Mouse (Mus musculus) limb, embryonic 10.5 days (tissue): ENCODE measurements around the gene Cdyl. TPM values are rescaled to one million over a fixed set of nuclear protein-coding genes. Genes with fewer than 3 reads are reported as not detected.

Experiments used
- DNase-seq: peaks from one replicate; pipeline ENCODE4 v3.0.0-alpha.2; 2017; ENCODE audit warnings: low spot score
- H3K27ac ChIP-seq: fragments of 300-500 bp; sonication (generic); 2 replicates; pipeline ENCODE4 v1.5.1; 2016; ENCODE audit warnings: mild to moderate bottlenecking
- H3K27me3 ChIP-seq: fragments of 300-500 bp; sonication (generic); 2 replicates; pipeline ENCODE4 v1.6.1; 2016; ENCODE audit warnings: low read depth, mild to moderate bottlenecking; ENCODE audit not compliant: poor library complexity, severe bottlenecking
- H3K36me3 ChIP-seq: fragments of 300-500 bp; sonication (generic); 2 replicates; pipeline ENCODE4 v1.6.1; 2016; ENCODE audit warnings: mild to moderate bottlenecking, moderate library complexity
- H3K4me1 ChIP-seq: fragments of 300-500 bp; sonication (generic); 2 replicates; pipeline ENCODE4 v1.6.1; 2016
- H3K4me3 ChIP-seq: fragments of 300-500 bp; sonication (generic); 2 replicates; pipeline ENCODE4 v1.5.1; 2016; ENCODE audit warnings: mild to moderate bottlenecking, moderate library complexity
- H3K9me3 ChIP-seq: fragments of 300-500 bp; sonication (generic); replicated peaks from 2 replicates; pipeline ENCODE4 v1.6.1; 2016; ENCODE audit warnings: mild to moderate bottlenecking
- WGBS: fragments of 180-500 bp; shearing (Covaris S2); methylation state at CpG from one replicate; pipeline ENCODE4 v1.1.7; 2016; 5-methylcytosine and 5-hydroxymethylcytosine counted together
- polyA plus RNA-seq: library from polyadenylated mRNA; unstranded; fragments of >200 nt; fragmentation: Nextera tagmentation; extraction: Ambion mirVana; gene quantifications from 2 replicates; pipeline ENCODE4 v1.2.1, GENCODE M21; 2016

Gene Cdyl
- polyA plus RNA-seq, 1 experiment from 2014 or later, result 14.3 TPM

GRCm38 (mm10) chr13:35781755-35782154 lies 122.1 kb downstream of the Cdyl start:
- H3K4me1 ChIP-seq, result peaks cover 47% of the 10 kb centered on the region
- H3K4me3 ChIP-seq, result no peak overlapping the region
- H3K27ac ChIP-seq, result no peak overlapping the region
- no peaks in the 10 kb centered on the region for H3K9me3 ChIP-seq
- H3K27me3 ChIP-seq, result no peaks in the 10 kb centered on the region
- DNase-seq, result no peak
- no peaks in the 10 kb centered on the region for H3K36me3 ChIP-seq
- WGBS, result 89% methylated on average over 3 of the region's 3 CpGs

GRCm38 (mm10) chr13:35782949-35783348 lies 123.3 kb downstream of the Cdyl start:
- H3K27me3 ChIP-seq, result no peaks in the 10 kb centered on the region
- H3K36me3 ChIP-seq, result no peaks in the 10 kb centered on the region
- no peaks in the 10 kb centered on the region for H3K9me3 ChIP-seq
- peak; percentile 39 for DNase-seq
- no peak overlapping the region for H3K27ac ChIP-seq
- peaks cover 39% of the 10 kb centered on the region for H3K4me1 ChIP-seq
- WGBS, result 88% methylated on average over 2 of the region's 2 CpGs
- no peak overlapping the region for H3K4me3 ChIP-seq

GRCm38 (mm10) chr13:35783576-35783975 lies 123.9 kb downstream of the Cdyl start:
- Histone ChIP-seq H3K27ac (no peak overlapping the region), H3K9me3 (no peaks in the 10 kb centered on the region), H3K4me3 (no peak overlapping the region), H3K36me3 (no peaks in the 10 kb centered on the region), H3K27me3 (no peaks in the 10 kb centered on the region), H3K4me1 (peaks cover 37% of the 10 kb centered on the region)
- 92% methylated on average over 6 of the region's 6 CpGs for WGBS
- DNase-seq, result no peak

GRCm38 (mm10) chr13:35784281-35784680 lies 124.6 kb downstream of the Cdyl start:
- WGBS, result 91% methylated on average over 4 of the region's 4 CpGs
- peaks cover 37% of the 10 kb centered on the region for H3K4me1 ChIP-seq

GRCm38 (mm10) chr13:35785330-35785939 lies 125.8 kb downstream of the Cdyl start:
- H3K4me1 ChIP-seq, result peaks cover 40% of the 10 kb centered on the region
- no peaks in the 10 kb centered on the region for H3K36me3 ChIP-seq
- 69% methylated on average over 5 of the region's 5 CpGs for WGBS
- no peaks in the 10 kb centered on the region for H3K9me3 ChIP-seq
- H3K27me3 ChIP-seq, result no peaks in the 10 kb centered on the region
- no peak overlapping the region for H3K27ac ChIP-seq
- no peak overlapping the region for H3K4me3 ChIP-seq
- DNase-seq, result no peak

More at GRCm38 (mm10) chr13:35784281-35784680, 124.6 kb downstream of the Cdyl start:
- Histone ChIP-seq H3K27me3 (no peaks in the 10 kb centered on the region), H3K36me3 (no peaks in the 10 kb centered on the region), H3K4me3 (no peak overlapping the region), H3K9me3 (no peaks in the 10 kb centered on the region), H3K27ac (no peak overlapping the region)
- no peak for DNase-seq

- 97% methylated on average over 6 of the region's 6 CpGs for WGBS
- H3K27ac ChIP-seq, result no peak overlapping the region
Measured at GRCm38 (mm10) chr13:35786726-35787399, 127.2 kb downstream of the Cdyl start.

GRCm38 (mm10) chr13:35789577-35789976 lies 129.9 kb downstream of the Cdyl start:
- no peak for DNase-seq
- H3K27me3 ChIP-seq, result no peaks in the 10 kb centered on the region
- H3K36me3 ChIP-seq, result no peaks in the 10 kb centered on the region
- no peaks in the 10 kb centered on the region for H3K9me3 ChIP-seq
- H3K27ac ChIP-seq, result no peak overlapping the region
- no peak overlapping the region for H3K4me3 ChIP-seq
- whole genome bisulfite sequencing, result 83% methylated on average over 4 of the region's 4 CpGs
- H3K4me1 ChIP-seq, result peaks cover 32% of the 10 kb centered on the region

More at GRCm38 (mm10) chr13:35786726-35787399, 127.2 kb downstream of the Cdyl start:
- Histone ChIP-seq H3K9me3 (no peaks in the 10 kb centered on the region), H3K4me1 (peaks cover 43% of the 10 kb centered on the region), H3K4me3 (no peak overlapping the region), H3K36me3 (no peaks in the 10 kb centered on the region), H3K27me3 (no peaks in the 10 kb centered on the region)
- no peak for DNase-seq

- no peak overlapping the region for H3K4me3 ChIP-seq
- no peak overlapping the region for H3K27ac ChIP-seq
- H3K36me3 ChIP-seq, result no peaks in the 10 kb centered on the region
- 80% methylated on average over 4 of the region's 4 CpGs for WGBS
- no peak for DNase-seq
- peaks cover 32% of the 10 kb centered on the region for H3K4me1 ChIP-seq
- H3K27me3 ChIP-seq, result no peaks in the 10 kb centered on the region
- no peaks in the 10 kb centered on the region for H3K9me3 ChIP-seq
Measured at GRCm38 (mm10) chr13:35790431-35790830, 130.8 kb downstream of the Cdyl start.

- Histone ChIP-seq H3K27ac (no peak overlapping the region), H3K4me3 (no peak overlapping the region), H3K27me3 (no peaks in the 10 kb centered on the region), H3K9me3 (no peaks in the 10 kb centered on the region), H3K36me3 (no peaks in the 10 kb centered on the region), H3K4me1 (peaks cover 43% of the 10 kb centered on the region)
- WGBS, result 63% methylated on average over 7 of the region's 7 CpGs
- DNase-seq, result no peak
Measured at GRCm38 (mm10) chr13:35794309-35794708, 134.7 kb downstream of the Cdyl start.

GRCm38 (mm10) chr13:35794774-35795173 lies 135.1 kb downstream of the Cdyl start:
- Histone ChIP-seq H3K9me3 (no peaks in the 10 kb centered on the region), H3K4me3 (no peak overlapping the region), H3K27me3 (no peaks in the 10 kb centered on the region), H3K4me1 (peaks cover 43% of the 10 kb centered on the region), H3K36me3 (no peaks in the 10 kb centered on the region), H3K27ac (no peak overlapping the region)
- DNase-seq, result no peak
- 82% methylated on average over 4 of the region's 4 CpGs for WGBS

GRCm38 (mm10) chr13:35795887-35796286 lies 136.3 kb downstream of the Cdyl start:
- Histone ChIP-seq H3K27me3 (no peaks in the 10 kb centered on the region), H3K4me3 (no peak overlapping the region), H3K27ac (no peak overlapping the region), H3K36me3 (no peaks in the 10 kb centered on the region), H3K4me1 (peaks cover 42% of the 10 kb centered on the region), H3K9me3 (no peaks in the 10 kb centered on the region)
- 75% methylated on average over 2 of the region's 2 CpGs for WGBS
- no peak for DNase-seq

- no peaks in the 10 kb centered on the region for H3K27me3 ChIP-seq
- 69% methylated on average over 4 of the region's 4 CpGs for WGBS
- no peaks in the 10 kb centered on the region for H3K9me3 ChIP-seq
- H3K36me3 ChIP-seq, result no peaks in the 10 kb centered on the region
- peaks cover 41% of the 10 kb centered on the region for H3K4me1 ChIP-seq
- no peak for DNase-seq
- no peak overlapping the region for H3K4me3 ChIP-seq
- no peak overlapping the region for H3K27ac ChIP-seq
Measured at GRCm38 (mm10) chr13:35796352-35796751, 136.7 kb downstream of the Cdyl start.

GRCm38 (mm10) chr13:35797811-35798522 lies 138.3 kb downstream of the Cdyl start:
- H3K4me3 ChIP-seq, result no peak overlapping the region
- H3K27ac ChIP-seq, result no peak overlapping the region
- DNase-seq, result no peak
- H3K36me3 ChIP-seq, result 0 out of 2 replicates have a peak, but pooled peaks cover 2% of the 10 kb centered on the region
- no peaks in the 10 kb centered on the region for H3K27me3 ChIP-seq
- H3K9me3 ChIP-seq, result no peaks in the 10 kb centered on the region
- peaks cover 39% of the 10 kb centered on the region for H3K4me1 ChIP-seq
- WGBS, result 89% methylated on average over 13 of the region's 13 CpGs
